In the genomic region with DNA sequence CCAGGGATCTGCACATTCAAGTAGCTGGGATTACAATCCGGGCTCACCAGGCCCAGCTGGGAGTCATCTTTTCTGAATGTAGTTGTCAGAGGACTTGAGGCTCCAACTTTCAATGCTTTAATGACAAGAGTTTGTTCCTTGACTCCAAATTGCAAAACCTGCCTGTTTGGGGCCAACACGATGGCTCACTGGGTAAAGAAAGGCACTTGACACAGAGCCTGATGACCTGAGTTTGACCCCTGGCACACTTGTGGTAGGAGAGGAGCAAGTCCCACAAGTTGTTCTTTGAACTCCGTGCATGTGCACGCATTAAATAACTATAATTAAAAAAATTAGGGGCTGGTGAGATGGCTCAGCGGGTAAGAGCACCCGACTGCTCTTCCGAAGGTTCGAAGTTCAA, we compare ENCODE assay signal across 14 mouse cellular contexts.
"Had no signal": no experiment of that assay in that cellular context is flagged by ENCODE, and none has a peak within 500 bp of the region (broad histone marks: within the 10 kb centered on the region; RNA-seq: fewer than 3 reads in every experiment).

No protein-coding gene starts in this region.

- H3K27ac ChIP-seq: layer of hippocampus, adult 2 months; limb, embryonic 12.5 days; lung, embryonic 15.5 days; macrophage; midbrain, embryonic 15.5 days; neural tube, embryonic 12.5 days had no signal

- DNase-seq: kidney, adult 18-20 months; kidney, postnatal 4 days; liver; lung, postnatal 14 days; thymus, adult 18-20 months; thymus, postnatal 14 days had no signal

- H3K9me3 ChIP-seq: limb, embryonic 12.5 days; lung, embryonic 15.5 days; megakaryocyte, embryonic 14.5 days; midbrain, embryonic 15.5 days; neural tube, embryonic 12.5 days had no signal

- H3K9ac ChIP-seq: limb, embryonic 12.5 days; lung, embryonic 15.5 days; midbrain, embryonic 15.5 days; neural tube, embryonic 12.5 days had no signal

- H3K4me3 ChIP-seq: layer of hippocampus, adult 2 months; limb, embryonic 12.5 days; lung, embryonic 15.5 days; midbrain, embryonic 15.5 days; neural tube, embryonic 12.5 days had no signal

- H3K27me3 ChIP-seq: limb, embryonic 12.5 days; lung, embryonic 15.5 days; megakaryocyte, embryonic 14.5 days; midbrain, embryonic 15.5 days; neural tube, embryonic 12.5 days had no signal

- H3K4me2 ChIP-seq: limb, embryonic 12.5 days; lung, embryonic 15.5 days; midbrain, embryonic 11.5 days; midbrain, embryonic 15.5 days; neural tube, embryonic 12.5 days had no signal
